Mouse (Mus musculus): ENCODE data around the gene Stfa2l1.
"Not testable (repeated sequence)": the region's sequence is repeated elsewhere in the genome, so short reads cannot be mapped to it uniquely, and the experiment has no call there.

Stfa2l1 gene

GRCm38 (mm10) chr16:36156402-36156975 is at the start of gene Stfa2l1:
Gene Stfa2l1 (plus strand): TSS chr16:36156811.
- no peak for DNase-seq

- DNase-seq: not testable (repeated sequence)
Measured at GRCm38 (mm10) chr16:36111486-36111885, 45.1 kb upstream of the Stfa2l1 start.

- not testable (repeated sequence) for DNase-seq
Measured at GRCm38 (mm10) chr16:36115751-36116150, 40.9 kb upstream of the Stfa2l1 start.

DNA sequence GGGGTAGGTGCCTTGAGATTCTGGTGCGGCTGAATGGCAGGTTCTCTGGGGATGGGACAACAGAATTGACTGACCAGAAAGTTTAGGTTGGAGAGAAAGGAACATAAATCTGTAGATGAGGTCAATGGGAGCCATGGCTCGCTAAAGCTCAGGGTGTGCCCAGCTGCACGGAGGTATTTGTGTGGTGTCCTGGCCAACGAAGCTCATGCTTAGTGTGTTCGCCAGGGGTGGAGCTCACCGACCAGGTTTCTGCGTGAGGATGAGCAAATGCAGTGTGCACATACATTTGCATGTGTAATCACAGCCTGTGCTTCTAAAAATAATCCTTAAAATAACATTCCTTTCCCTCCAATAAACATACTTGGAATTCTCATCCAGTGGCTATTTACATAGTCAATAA is 28.5 kb upstream of the Stfa2l1 start:
- no peak for DNase-seq

- DNase-seq: no peak
Measured at GRCm38 (mm10) chr16:36131141-36131540, 25.5 kb upstream of the Stfa2l1 start, which contains the start of gene Csta1. Gene Csta1 (minus strand): TSS chr16:36131241.

DNA sequence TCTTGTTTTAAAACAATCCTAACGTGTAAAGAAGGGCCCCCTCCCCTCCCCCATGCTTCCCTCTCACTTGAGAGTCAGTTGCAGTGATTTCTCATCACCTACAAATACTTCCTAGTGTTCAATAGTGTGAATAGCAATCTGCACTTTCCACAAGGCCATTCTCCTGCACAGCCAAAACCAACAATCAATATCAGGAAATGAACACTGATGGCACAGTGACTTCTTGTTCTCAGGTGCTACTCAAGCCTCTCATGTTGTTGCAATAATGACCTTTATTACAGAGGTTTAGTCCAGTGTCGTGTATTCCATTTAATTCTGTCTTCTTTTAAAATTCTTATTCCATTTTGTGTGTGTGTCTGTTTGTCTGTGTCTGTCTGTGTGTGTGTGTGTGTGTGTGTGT is 18.4 kb upstream of the Stfa2l1 start:
- no peak for DNase-seq

DNA sequence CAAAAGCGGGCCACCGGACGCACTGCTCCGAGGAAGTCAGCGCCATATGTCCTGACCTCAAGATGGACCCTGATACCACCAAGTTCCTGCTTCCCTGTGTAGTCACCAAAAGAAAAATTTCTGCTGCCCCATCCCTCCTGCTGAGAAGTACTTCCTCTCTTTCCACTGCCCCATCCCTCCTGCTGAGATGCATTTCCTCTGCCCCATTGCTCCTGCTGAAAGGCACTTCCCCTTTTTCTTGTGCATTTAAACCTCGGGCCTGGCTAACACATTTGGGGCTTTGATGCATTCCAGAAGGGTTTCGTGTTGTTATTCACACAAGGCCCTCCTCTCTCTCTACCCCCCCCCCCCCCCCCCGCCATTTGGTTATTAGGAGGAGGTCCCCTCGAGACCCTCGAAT is 11.2 kb downstream of the Stfa2l1 start:
- not testable (repeated sequence) for DNase-seq

DNA sequence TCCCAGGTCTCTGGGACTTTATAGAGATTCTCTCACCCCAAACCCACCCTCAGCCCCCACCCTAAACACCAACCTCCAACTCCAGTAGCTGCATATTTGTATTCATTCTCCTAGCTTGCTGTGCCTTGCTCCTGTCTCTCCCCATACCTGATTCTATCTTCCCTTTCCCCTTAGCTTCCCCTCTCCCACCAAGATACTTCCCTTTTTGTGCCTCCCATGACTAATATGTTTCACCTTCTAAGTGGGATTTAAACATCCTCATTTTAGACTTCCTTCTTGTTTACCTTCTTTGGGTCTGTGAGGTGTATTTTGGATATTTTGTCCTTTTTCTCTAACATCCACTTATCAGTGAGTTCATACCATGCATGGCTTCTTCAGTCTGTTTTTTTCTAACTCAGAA is 19.5 kb downstream of the Stfa2l1 start:
- no peak for DNase-seq

DNA sequence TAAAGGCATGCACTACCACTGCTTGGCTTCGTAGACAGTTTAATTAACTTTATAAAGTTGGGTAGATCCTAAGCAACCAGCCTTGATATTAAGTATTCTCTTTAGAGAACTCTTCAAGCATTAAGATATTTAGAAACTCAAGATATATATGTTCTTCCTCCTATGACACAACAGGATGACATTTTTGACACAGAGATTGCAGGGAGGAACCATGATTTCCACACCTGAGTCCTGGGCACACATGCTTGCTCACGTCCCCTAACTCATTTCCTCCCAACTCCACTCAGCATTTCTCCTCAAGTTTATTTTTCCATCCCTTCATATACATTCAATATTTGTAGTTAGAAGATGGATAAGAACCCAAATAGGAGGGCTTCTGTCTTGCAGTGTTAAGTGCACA is 23.3 kb downstream of the Stfa2l1 start:
- DNase-seq: no peak

GRCm38 (mm10) chr16:36183912-36184311 is 27.3 kb downstream of the Stfa2l1 start, which contains the start of gene Gm5483:
Gene Gm5483 (plus strand): TSS chr16:36184212.
- DNase-seq: not testable (repeated sequence)

DNA sequence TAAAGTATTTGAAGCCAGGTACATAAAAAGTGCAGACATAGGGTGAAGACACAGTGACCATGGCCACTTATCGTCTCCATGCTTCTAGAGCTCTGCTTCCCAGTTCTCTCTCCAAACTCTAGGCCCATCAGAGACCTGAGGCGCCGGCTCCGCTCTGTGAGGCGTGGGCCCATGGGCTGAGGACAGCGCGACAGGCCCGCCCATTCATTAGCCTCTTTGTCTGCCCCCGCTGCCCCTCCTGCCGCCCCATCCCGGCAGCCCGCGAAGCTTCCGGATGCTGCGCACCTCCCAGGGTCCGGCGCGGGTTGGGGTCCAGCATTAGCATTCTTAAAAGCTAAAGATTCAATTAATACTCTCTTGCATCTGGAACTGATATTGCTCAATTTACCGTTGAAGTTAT is 42.6 kb downstream of the Stfa2l1 start:
- DNase-seq: no peak

DNA sequence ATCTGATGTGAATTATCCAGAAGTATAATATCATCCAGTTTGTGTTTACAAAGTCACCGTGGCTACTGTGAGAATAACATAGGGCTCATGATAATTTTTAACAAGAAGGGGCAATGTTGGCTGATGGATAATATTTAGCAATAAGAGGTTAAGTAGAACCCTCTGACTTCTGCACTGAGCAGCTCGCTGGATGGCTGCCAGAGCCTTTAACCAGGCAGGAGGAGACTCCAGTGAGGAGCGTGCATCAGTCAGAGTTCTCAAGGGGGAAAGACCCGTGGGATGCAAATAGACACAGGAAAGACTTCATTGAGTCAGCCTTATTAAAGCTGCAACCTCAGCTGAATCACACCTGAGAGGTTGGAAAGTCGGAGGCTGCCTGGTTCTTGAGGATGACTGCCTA is 47.2 kb downstream of the Stfa2l1 start:
- no peak for DNase-seq

- DNase-seq: not testable (repeated sequence)
Measured at GRCm38 (mm10) chr16:36205684-36206083, 49.1 kb downstream of the Stfa2l1 start.

- no peak for DNase-seq
Measured at GRCm38 (mm10) chr16:36209967-36210453, 53.4 kb downstream of the Stfa2l1 start, which contains the start of gene Gm5416. Gene Gm5416 (plus strand): TSS chr16:36210403.

Measured in spleen, adult 18-20 months (tissue).